In the genomic region with DNA sequence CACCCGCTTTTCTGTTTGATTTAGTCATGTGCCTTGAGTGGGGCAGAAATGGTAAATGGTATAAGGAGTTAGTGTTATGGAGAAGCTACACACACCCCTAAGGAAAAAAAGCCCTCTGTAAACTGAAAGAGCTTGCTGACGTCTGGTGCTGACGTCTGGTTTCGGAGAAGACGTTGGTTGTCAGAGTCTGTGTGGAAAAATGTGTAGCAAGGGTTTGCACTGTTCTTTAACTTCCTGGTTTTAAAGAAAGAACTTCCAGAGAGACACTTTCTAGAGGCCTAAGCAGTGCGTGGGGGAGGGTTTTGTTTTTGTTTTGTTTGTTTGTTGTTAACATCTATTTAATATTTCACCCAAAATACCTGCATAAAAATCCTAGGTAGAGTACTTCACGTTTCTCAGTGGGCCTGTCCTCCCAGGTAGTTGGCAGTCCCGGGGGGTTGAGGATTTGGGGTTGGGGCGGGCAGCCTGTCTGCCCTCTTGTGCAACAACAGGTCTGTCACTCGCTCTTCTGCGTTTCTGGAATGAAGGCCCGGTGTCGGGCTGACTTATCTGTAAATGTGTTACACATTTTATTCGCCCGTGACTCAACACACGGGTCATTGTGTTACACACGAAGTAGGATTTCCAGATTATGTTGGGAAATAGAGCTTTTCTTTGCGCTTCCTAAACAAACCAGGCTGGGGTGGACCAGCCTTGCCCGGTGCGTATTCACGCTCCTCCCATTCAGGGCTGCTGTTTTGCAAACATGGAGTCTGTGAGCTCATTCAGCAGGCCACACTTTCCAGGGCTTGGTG, we compare ENCODE assay signal across 8 mouse cellular contexts. TPM values are rescaled to one million over a fixed set of nuclear protein-coding genes. Genes with fewer than 3 reads are reported as not detected.
DNase-seq lines count a peak whose midpoint lies in the region; ATAC-seq and TF ChIP-seq lines count a peak whose summit lies in the region.
"Had no signal": no experiment of that assay in that cellular context is flagged by ENCODE, and none has a peak within 500 bp of the region (broad histone marks: within the 10 kb centered on the region; RNA-seq: fewer than 3 reads in every experiment).

No protein-coding gene starts in this region.

- no peaks in the 10 kb centered on the region for H3K9me3 ChIP-seq in liver, embryonic 11.5 days (ENCODE audit: control insufficient read depth, low read length)
- H3K9me3 ChIP-seq in heart, embryonic 16.5 days (replicated peaks; ENCODE audit: control insufficient read depth, low read length): no peaks in the 10 kb centered on the region
- H3K9me3 ChIP-seq in liver, embryonic 15.5 days (replicated peaks): no peaks in the 10 kb centered on the region
- no peaks in the 10 kb centered on the region for H3K9me3 ChIP-seq in stomach, postnatal 0 days (ENCODE audit: control insufficient read depth, low read length)
- H3K9me3 ChIP-seq: midbrain, embryonic 12.5 days had no signal

- ATAC-seq in liver, embryonic 11.5 days (replicated peaks; ENCODE audit: low FRiP score): no peak
- ATAC-seq in heart, embryonic 16.5 days (replicated peaks; ENCODE audit: extremely low read depth, insufficient read depth, low FRiP score): no peak
- peak; percentile 43 for ATAC-seq in liver, embryonic 15.5 days (ENCODE audit: insufficient read depth)
- peak; percentile 87 for ATAC-seq in stomach, postnatal 0 days (ENCODE audit: low FRiP score, low TSS enrichment)

- no peak for TF ChIP-seq CTCF in stomach, postnatal 0 days (IDR thresholded peaks at IDR 0.05; ENCODE audit: low read depth)

- WGBS in liver, embryonic 11.5 days: 74% methylated on average over 21 of the region's 21 CpGs
- WGBS in heart, embryonic 16.5 days: 53% methylated on average over 21 of the region's 21 CpGs
- 57% methylated on average over 21 of the region's 21 CpGs for WGBS in liver, embryonic 15.5 days (ENCODE audit: insufficient replicate concordance)
- 38% methylated on average over 21 of the region's 21 CpGs for WGBS in stomach, postnatal 0 days

- no peak overlapping the region for H3K9ac ChIP-seq in liver, embryonic 11.5 days (ENCODE audit: low read depth, low read length)
- H3K9ac ChIP-seq in heart, embryonic 16.5 days (ENCODE audit: low read length): peak overlapping the region; percentile 60
- no peak overlapping the region for H3K9ac ChIP-seq in liver, embryonic 15.5 days
- H3K9ac ChIP-seq in stomach, postnatal 0 days (ENCODE audit: low read length): no peak overlapping the region
- H3K9ac ChIP-seq: midbrain, embryonic 12.5 days had no signal

- no peak for TF ChIP-seq EP300 in stomach, postnatal 0 days (optimal IDR thresholded peaks at IDR 0.05)

- H3K27ac ChIP-seq in liver, embryonic 11.5 days (ENCODE audit: low read depth, low read length): no peak overlapping the region
- peak overlapping the region; percentile 68 for H3K27ac ChIP-seq in heart, embryonic 16.5 days (ENCODE audit: low read length)
- peak overlapping the region; percentile 49 for H3K27ac ChIP-seq in liver, embryonic 15.5 days (replicated peaks)
- H3K27ac ChIP-seq in stomach, postnatal 0 days (replicated peaks): peak overlapping the region; percentile 69
- H3K27ac ChIP-seq: midbrain, embryonic 12.5 days had no signal

- no peak overlapping the region for H3K4me2 ChIP-seq in liver, embryonic 11.5 days
- peak overlapping the region; percentile 56 for H3K4me2 ChIP-seq in heart, embryonic 16.5 days (ENCODE audit: low read depth, low read length)
- peak overlapping the region; percentile 23 for H3K4me2 ChIP-seq in liver, embryonic 15.5 days
- peak overlapping the region; percentile 24; the same call in 1 of the 2 replicates for H3K4me2 ChIP-seq in stomach, postnatal 0 days (replicated peaks; ENCODE audit: low read depth)
- H3K4me2 ChIP-seq: midbrain, embryonic 12.5 days had no signal

- no peaks in the 10 kb centered on the region for H3K27me3 ChIP-seq in liver, embryonic 11.5 days (replicated peaks; ENCODE audit: control insufficient read depth, insufficient read depth, low read length)
- no peaks in the 10 kb centered on the region for H3K27me3 ChIP-seq in heart, embryonic 16.5 days (ENCODE audit: control insufficient read depth, insufficient read depth, low read length)
- no peaks in the 10 kb centered on the region for H3K27me3 ChIP-seq in liver, embryonic 15.5 days
- no peaks in the 10 kb centered on the region for H3K27me3 ChIP-seq in stomach, postnatal 0 days (ENCODE audit: control insufficient read depth, insufficient read depth, low read length)
- H3K27me3 ChIP-seq: midbrain, embryonic 12.5 days had no signal

- peak; percentile 18 for DNase-seq in liver
- no peak for DNase-seq in liver, embryonic 11.5 days (ENCODE audit: low spot score)
- DNase-seq in stomach, postnatal 0 days (ENCODE audit: low spot score): peak; percentile 72
- no peak for DNase-seq in thymus, postnatal 14 days
- DNase-seq in urinary bladder, postnatal 4 days (ENCODE audit: low spot score in 2 of 2): no peak

- peaks cover 10% of the 10 kb centered on the region for H3K4me1 ChIP-seq in liver, embryonic 11.5 days (replicated peaks; ENCODE audit: control insufficient read depth, insufficient read depth, low read length)
- H3K4me1 ChIP-seq in heart, embryonic 16.5 days (ENCODE audit: control insufficient read depth, insufficient read depth, low read length): peaks cover 39% of the 10 kb centered on the region
- H3K4me1 ChIP-seq in liver, embryonic 15.5 days (replicated peaks): peaks cover 13% of the 10 kb centered on the region
- peaks cover 6% of the 10 kb centered on the region; the same call in 1 of the 2 replicates for H3K4me1 ChIP-seq in stomach, postnatal 0 days (replicated peaks; ENCODE audit: control insufficient read depth, insufficient read depth)

- peaks cover 39% of the 10 kb centered on the region for H3K36me3 ChIP-seq in liver, embryonic 11.5 days (ENCODE audit: control insufficient read depth, insufficient read depth, low read length)
- peaks cover 41% of the 10 kb centered on the region for H3K36me3 ChIP-seq in heart, embryonic 16.5 days (ENCODE audit: control insufficient read depth, insufficient read depth)
- H3K36me3 ChIP-seq in liver, embryonic 15.5 days (replicated peaks): peaks cover 37% of the 10 kb centered on the region
- H3K36me3 ChIP-seq in stomach, postnatal 0 days (ENCODE audit: control insufficient read depth, insufficient read depth, low read length): peaks cover 32% of the 10 kb centered on the region

- H3K4me3 ChIP-seq in liver, embryonic 11.5 days (ENCODE audit: low read depth, low read length): no peak overlapping the region
- 0 out of 2 replicates have a peak overlapping the region, but pooled peaks have one; percentile 7 for H3K4me3 ChIP-seq in heart, embryonic 16.5 days (ENCODE audit: low read length)
- no peak overlapping the region for H3K4me3 ChIP-seq in liver, embryonic 15.5 days (replicated peaks)
- H3K4me3 ChIP-seq in stomach, postnatal 0 days (ENCODE audit: low read depth, low read length): no peak overlapping the region
- H3K4me3 ChIP-seq: midbrain, embryonic 12.5 days had no signal

RNA-seq across cellular contexts. Expression of a gene that starts 6.5 kb away (rescaled TPM):
- 29.8 and 30.6 TPM in 2 replicates for polyA plus RNA-seq in liver, embryonic 11.5 days (2014; fragmentation: Nextera tagmentation; extraction: Ambion mirVana)
- 71.1 and 73.6 TPM in 2 replicates for polyA plus RNA-seq in heart, embryonic 16.5 days (2015; fragmentation: Nextera tagmentation; extraction: Ambion mirVana)
- polyA plus RNA-seq in liver, embryonic 15.5 days (2015; fragmentation: Nextera tagmentation; extraction: Ambion mirVana): 11.7 and 13.1 TPM in 2 replicates
- 35.1 and 38.1 TPM in 2 replicates for polyA plus RNA-seq in stomach, postnatal 0 days (2015; fragmentation: Nextera tagmentation; extraction: Ambion mirVana)

Comparison
In these comparisons a context has a peak if more than half of its experiments do, and no peak if none do; other contexts are left out.
1. DNase-seq: peak in liver (single experiment) and stomach, postnatal 0 days (single experiment); none in liver, embryonic 11.5 days (single experiment), thymus, postnatal 14 days (single experiment) and urinary bladder, postnatal 4 days (0 of 2).
2. ATAC-seq: peak in liver, embryonic 15.5 days (single experiment) and stomach, postnatal 0 days (single experiment); none in liver, embryonic 11.5 days (single experiment) and heart, embryonic 16.5 days (single experiment).